Mouse (Mus musculus) cerebellum, adult 2 months (tissue): ENCODE results near the gene Ankrd9.

Experiments
- CTCF ChIP-seq: fragments of 200-500 bp; IDR thresholded peaks from 2 replicates; pipeline ENCODE4 v1.5.1; 2011; ENCODE audit warnings: low read depth, mild to moderate bottlenecking, control low read depth, low read length, moderate library complexity, borderline replicate concordance; ENCODE audit not compliant: insufficient read depth
- POLR2A ChIP-seq: fragments of 200-500 bp; IDR thresholded peaks from 2 replicates; pipeline ENCODE4 v1.6.1; 2011; ENCODE audit warnings: low read length, control low read depth, borderline replicate concordance; ENCODE audit not compliant: insufficient read depth

GRCm38 (mm10) chr12:110994666-110995065 lies 15.8 kb upstream of the Ankrd9 start:
- TF ChIP-seq CTCF (no peak), POLR2A (no peak)
